Mouse (Mus musculus): ENCODE data around the gene Bst2. TPM values are rescaled to one million over a fixed set of nuclear protein-coding genes. Genes with fewer than 3 reads are reported as not detected.

The Bst2 gene
- polyA plus RNA-seq, 1 experiment from 2014 or later = 11.8 TPM

GRCm38 (mm10) chr8:71566501-71566900 lies 29.2 kb upstream of the Bst2 start, which contains the start of gene Nxnl1:
Gene Nxnl1, minus strand, starts transcription at chr8:71566601.
- ATAC-seq (replicated peaks; ENCODE audit: low FRiP score, low TSS enrichment, low read depth) (no peak), DNase-seq (ENCODE audit: low spot score) (no peak)
- Histone ChIP-seq H3K4me3 (ENCODE audit: low read depth, low read length) (no peak within 1 kb of the TSS), H3K27me3 (replicated peaks; ENCODE audit: control insufficient read depth, insufficient read depth, low read length) (peaks cover 31% of the 10 kb centered on the region), H3K4me1 (replicated peaks; ENCODE audit: control insufficient read depth, insufficient read depth, low read length) (peaks cover 10% of the 10 kb centered on the region; the same call in 1 of the 2 replicates), H3K27ac (ENCODE audit: low read depth) (no peak within 1 kb of the TSS), H3K36me3 (ENCODE audit: control insufficient read depth, insufficient read depth, low read length) (no peaks in the 10 kb centered on the region), H3K4me2 (ENCODE audit: low read length) (no peak within 1 kb of the TSS), H3K9ac (ENCODE audit: low read length) (no peak within 1 kb of the TSS), H3K9me3 (ENCODE audit: control insufficient read depth, low read length) (peaks cover 6% of the 10 kb centered on the region; the same call in 1 of the 2 replicates)
- 65% methylated on average over 3 of the region's 3 CpGs for WGBS

GRCm38 (mm10) chr8:71563992-71564391 lies 26.7 kb upstream of the Bst2 start:
- no peak overlapping the region for H3K9ac ChIP-seq (ENCODE audit: low read length)
- 83% methylated on average over 4 of the region's 4 CpGs for WGBS
- peaks cover 53% of the 10 kb centered on the region for H3K27me3 ChIP-seq (replicated peaks; ENCODE audit: control insufficient read depth, insufficient read depth, low read length)
- H3K4me2 ChIP-seq (ENCODE audit: low read length) = no peak overlapping the region
- peaks cover 4% of the 10 kb centered on the region; the same call in 1 of the 2 replicates for H3K4me1 ChIP-seq (replicated peaks; ENCODE audit: control insufficient read depth, insufficient read depth, low read length)
- DNase-seq (ENCODE audit: low spot score) (no peak), ATAC-seq (replicated peaks; ENCODE audit: low FRiP score, low TSS enrichment, low read depth) (no peak)
- no peak overlapping the region for H3K27ac ChIP-seq (ENCODE audit: low read depth)
- no peaks in the 10 kb centered on the region for H3K36me3 ChIP-seq (ENCODE audit: control insufficient read depth, insufficient read depth, low read length)
- H3K4me3 ChIP-seq (ENCODE audit: low read depth, low read length) = no peak overlapping the region
- peaks cover 6% of the 10 kb centered on the region; the same call in 1 of the 2 replicates for H3K9me3 ChIP-seq (ENCODE audit: control insufficient read depth, low read length)

- no peak overlapping the region for H3K27ac ChIP-seq (ENCODE audit: low read depth)
- peak overlapping the region; percentile 42 for H3K4me2 ChIP-seq (ENCODE audit: low read length)
- H3K9ac ChIP-seq (ENCODE audit: low read length) = no peak overlapping the region
- ATAC-seq (replicated peaks; ENCODE audit: low FRiP score, low TSS enrichment, low read depth) (peak; percentile 12; the same call in 1 of the 2 replicates), DNase-seq (ENCODE audit: low spot score) (peak; percentile 91)
- peaks cover 63% of the 10 kb centered on the region for H3K27me3 ChIP-seq (replicated peaks; ENCODE audit: control insufficient read depth, insufficient read depth, low read length)
- peaks cover 6% of the 10 kb centered on the region; the same call in 1 of the 2 replicates for H3K9me3 ChIP-seq (ENCODE audit: control insufficient read depth, low read length)
- H3K4me1 ChIP-seq (replicated peaks; ENCODE audit: control insufficient read depth, insufficient read depth, low read length) = peaks cover 4% of the 10 kb centered on the region; the same call in 1 of the 2 replicates
- no peaks in the 10 kb centered on the region for H3K36me3 ChIP-seq (ENCODE audit: control insufficient read depth, insufficient read depth, low read length)
- 2% methylated on average over 33 of the region's 33 CpGs for WGBS
- H3K4me3 ChIP-seq (ENCODE audit: low read depth, low read length) = peak overlapping the region; percentile 7; the same call in 1 of the 2 replicates
Observed at GRCm38 (mm10) chr8:71562751-71563150, 25.5 kb upstream of the Bst2 start.

- WGBS = 3% methylated on average over 15 of the region's 15 CpGs
- peaks cover 77% of the 10 kb centered on the region for H3K27me3 ChIP-seq (replicated peaks; ENCODE audit: control insufficient read depth, insufficient read depth, low read length)
Observed at GRCm38 (mm10) chr8:71561401-71561800, 24.1 kb upstream of the Bst2 start.

GRCm38 (mm10) chr8:71560765-71561164 lies 23.5 kb upstream of the Bst2 start:
- Histone ChIP-seq H3K27me3 (replicated peaks; ENCODE audit: control insufficient read depth, insufficient read depth, low read length) (peaks cover 74% of the 10 kb centered on the region), H3K36me3 (ENCODE audit: control insufficient read depth, insufficient read depth, low read length) (no peaks in the 10 kb centered on the region), H3K9me3 (ENCODE audit: control insufficient read depth, low read length) (peaks cover 6% of the 10 kb centered on the region; the same call in 1 of the 2 replicates), H3K27ac (ENCODE audit: low read depth) (no peak overlapping the region), H3K4me2 (ENCODE audit: low read length) (no peak overlapping the region), H3K4me1 (replicated peaks; ENCODE audit: control insufficient read depth, insufficient read depth, low read length) (peaks cover 4% of the 10 kb centered on the region; the same call in 1 of the 2 replicates), H3K4me3 (ENCODE audit: low read depth, low read length) (no peak overlapping the region), H3K9ac (ENCODE audit: low read length) (no peak overlapping the region)
- no peak for ATAC-seq (replicated peaks; ENCODE audit: low FRiP score, low TSS enrichment, low read depth)
- WGBS = 84% methylated on average over 5 of the region's 5 CpGs
- DNase-seq (ENCODE audit: low spot score) = no peak

More at GRCm38 (mm10) chr8:71561401-71561800, 24.1 kb upstream of the Bst2 start:
- peak; percentile 92 for DNase-seq (ENCODE audit: low spot score)
- Histone ChIP-seq H3K9ac (ENCODE audit: low read length) (no peak overlapping the region), H3K36me3 (ENCODE audit: control insufficient read depth, insufficient read depth, low read length) (no peaks in the 10 kb centered on the region), H3K4me2 (ENCODE audit: low read length) (no peak overlapping the region), H3K4me1 (replicated peaks; ENCODE audit: control insufficient read depth, insufficient read depth, low read length) (peaks cover 4% of the 10 kb centered on the region; the same call in 1 of the 2 replicates), H3K27ac (ENCODE audit: low read depth) (no peak overlapping the region), H3K9me3 (ENCODE audit: control insufficient read depth, low read length) (peaks cover 6% of the 10 kb centered on the region; the same call in 1 of the 2 replicates), H3K4me3 (ENCODE audit: low read depth, low read length) (no peak overlapping the region)
- no peak for ATAC-seq (replicated peaks; ENCODE audit: low FRiP score, low TSS enrichment, low read depth)

- H3K27me3 ChIP-seq (replicated peaks; ENCODE audit: control insufficient read depth, insufficient read depth, low read length) = peaks cover 75% of the 10 kb centered on the region
- H3K27ac ChIP-seq (ENCODE audit: low read depth) = no peak overlapping the region
- no peak for DNase-seq (ENCODE audit: low spot score)
- no peak overlapping the region for H3K4me2 ChIP-seq (ENCODE audit: low read length)
- no peaks in the 10 kb centered on the region for H3K36me3 ChIP-seq (ENCODE audit: control insufficient read depth, insufficient read depth, low read length)
- H3K9ac ChIP-seq (ENCODE audit: low read length) = no peak overlapping the region
- no peak for ATAC-seq (replicated peaks; ENCODE audit: low FRiP score, low TSS enrichment, low read depth)
- no peak overlapping the region for H3K4me3 ChIP-seq (ENCODE audit: low read depth, low read length)
- WGBS = 70% methylated on average over 3 of the region's 3 CpGs
- H3K9me3 ChIP-seq (ENCODE audit: control insufficient read depth, low read length) = peaks cover 6% of the 10 kb centered on the region; the same call in 1 of the 2 replicates
- peaks cover 4% of the 10 kb centered on the region; the same call in 1 of the 2 replicates for H3K4me1 ChIP-seq (replicated peaks; ENCODE audit: control insufficient read depth, insufficient read depth, low read length)
Observed at GRCm38 (mm10) chr8:71560071-71560470, 22.8 kb upstream of the Bst2 start.

GRCm38 (mm10) chr8:71558958-71559690 lies 21.9 kb upstream of the Bst2 start:
- peak; percentile 67 for ATAC-seq (replicated peaks; ENCODE audit: low FRiP score, low TSS enrichment, low read depth)
- Histone ChIP-seq H3K27ac (ENCODE audit: low read depth) (no peak overlapping the region), H3K4me3 (ENCODE audit: low read depth, low read length) (peak overlapping the region; percentile 40)

GRCm38 (mm10) chr8:71558071-71558957 lies 21.1 kb upstream of the Bst2 start, which contains the start of gene Tmem221:
Gene Tmem221, minus strand, starts transcription at chr8:71558871.
- Histone ChIP-seq H3K27ac (ENCODE audit: low read depth) (no peak within 1 kb of the TSS), H3K27me3 (replicated peaks; ENCODE audit: control insufficient read depth, insufficient read depth, low read length) (peaks cover 75% of the 10 kb centered on the region), H3K9me3 (ENCODE audit: control insufficient read depth, low read length) (no peaks in the 10 kb centered on the region), H3K4me2 (ENCODE audit: low read length) (peak within 1 kb of the TSS; percentile 65), H3K9ac (ENCODE audit: low read length) (0 out of 2 replicates have a peak within 1 kb of the TSS, but pooled peaks have one; percentile 34), H3K4me3 (ENCODE audit: low read depth, low read length) (peak within 1 kb of the TSS; percentile 40), H3K36me3 (ENCODE audit: control insufficient read depth, insufficient read depth, low read length) (no peaks in the 10 kb centered on the region), H3K4me1 (replicated peaks; ENCODE audit: control insufficient read depth, insufficient read depth, low read length) (peaks cover 4% of the 10 kb centered on the region; the same call in 1 of the 2 replicates)
- ATAC-seq (replicated peaks; ENCODE audit: low FRiP score, low TSS enrichment, low read depth) (peak; percentile 20), DNase-seq (ENCODE audit: low spot score) (peak; percentile 65)
- 5% methylated on average over 70 of the region's 70 CpGs for WGBS

More at GRCm38 (mm10) chr8:71558958-71559690, 21.9 kb upstream of the Bst2 start:
- DNase-seq (ENCODE audit: low spot score) = peak; percentile 81
- 0 out of 2 replicates have a peak overlapping the region, but pooled peaks have one; percentile 34 for H3K9ac ChIP-seq (ENCODE audit: low read length)
- peak overlapping the region; percentile 65 for H3K4me2 ChIP-seq (ENCODE audit: low read length)
- H3K27me3 ChIP-seq (replicated peaks; ENCODE audit: control insufficient read depth, insufficient read depth, low read length) = peaks cover 75% of the 10 kb centered on the region
- WGBS = under 1% methylated on average over 24 of the region's 24 CpGs
- H3K36me3 ChIP-seq (ENCODE audit: control insufficient read depth, insufficient read depth, low read length) = no peaks in the 10 kb centered on the region
- peaks cover 4% of the 10 kb centered on the region; the same call in 1 of the 2 replicates for H3K4me1 ChIP-seq (replicated peaks; ENCODE audit: control insufficient read depth, insufficient read depth, low read length)
- H3K9me3 ChIP-seq (ENCODE audit: control insufficient read depth, low read length) = peaks cover 2% of the 10 kb centered on the region; the same call in 1 of the 2 replicates

Measured in intestine, embryonic 14.5 days (tissue).